Mouse (Mus musculus) adrenal gland, adult 18-20 months (tissue): ENCODE measurements around the gene Diras1. TPM values are rescaled to one million over a fixed set of nuclear protein-coding genes. Genes with fewer than 3 reads are reported as not detected.
A peak's percentile ranks its signal among the peaks of the same experiment; 100 is the strongest.
"Not testable (repeated sequence)": the region's sequence is repeated elsewhere in the genome, so short reads cannot be mapped to it uniquely, and the experiment has no call there.

Source experiments
- DNase-seq, 2 experiments: peaks; one replicate each; pipeline ENCODE4 v3.0.0; 2021 to 2022; ENCODE audit warnings: low spot score in 2 of 2
- total RNA-seq, 2 experiments: library from RNA; stranded (reverse); gene quantifications; 1 replicate in 1 of 2; 2 replicates in 1 of 2; pipeline ENCODE4 v1.2.3; 2021

Gene Diras1
- total RNA-seq, 2 experiments from 2014 or later: 1.7 to 1.8 TPM

- peak; percentile 83 to 86 for DNase-seq
Observed at GRCm38 (mm10) chr10:80999362-81000196, 25.9 kb downstream of the Diras1 start.

GRCm38 (mm10) chr10:80998778-80999177 lies 26.7 kb downstream of the Diras1 start:
- no peak for DNase-seq

- no peak for DNase-seq
Observed at GRCm38 (mm10) chr10:80998021-80998420, 27.4 kb downstream of the Diras1 start.

- no peak for DNase-seq
Observed at GRCm38 (mm10) chr10:80997332-80997731, 28.1 kb downstream of the Diras1 start.

GRCm38 (mm10) chr10:80996501-80996900 lies 29.0 kb downstream of the Diras1 start:
- no peak for DNase-seq

- DNase-seq: peak; percentile 79 to 80
Observed at GRCm38 (mm10) chr10:80995091-80995632, 30.3 kb downstream of the Diras1 start.

- DNase-seq: no peak
Observed at GRCm38 (mm10) chr10:80994621-80995020, 30.8 kb downstream of the Diras1 start.

GRCm38 (mm10) chr10:80993276-80993675 lies 32.2 kb downstream of the Diras1 start:
- no peak for DNase-seq

GRCm38 (mm10) chr10:80991945-80992344 lies 33.5 kb downstream of the Diras1 start:
- DNase-seq: no peak

- DNase-seq: no peak
Observed at GRCm38 (mm10) chr10:80991007-80991406, 34.5 kb downstream of the Diras1 start.

- DNase-seq: no peak
Observed at GRCm38 (mm10) chr10:80990406-80990805, 35.1 kb downstream of the Diras1 start.

GRCm38 (mm10) chr10:80989854-80990253 lies 35.6 kb downstream of the Diras1 start:
- not testable (repeated sequence) for DNase-seq

GRCm38 (mm10) chr10:80989446-80989845 lies 36.0 kb downstream of the Diras1 start:
- DNase-seq: no peak

- DNase-seq: peak; percentile 85 to 86
Observed at GRCm38 (mm10) chr10:80987709-80988441, 37.6 kb downstream of the Diras1 start.

- DNase-seq: peak in 1 of 2 experiments; percentile 52
Observed at GRCm38 (mm10) chr10:80986754-80987153, 38.7 kb downstream of the Diras1 start.

- DNase-seq: no peak
Observed at GRCm38 (mm10) chr10:80985970-80986701, 39.3 kb downstream of the Diras1 start.

GRCm38 (mm10) chr10:80985241-80985969 lies 40.1 kb downstream of the Diras1 start:
- peak; percentile 53 to 59 for DNase-seq

- DNase-seq: no peak
Observed at GRCm38 (mm10) chr10:80984223-80984622, 41.2 kb downstream of the Diras1 start.

GRCm38 (mm10) chr10:80982381-80982780 lies 43.1 kb downstream of the Diras1 start:
- no peak for DNase-seq

- no peak for DNase-seq
Observed at GRCm38 (mm10) chr10:80981564-80982112, 43.8 kb downstream of the Diras1 start.
